Mouse (Mus musculus) frontal cortex, postnatal 10 days (tissue): Measurements from ENCODE around the gene Magi2.
"Not testable (repeated sequence)": the region's sequence is repeated elsewhere in the genome, so short reads cannot be mapped to it uniquely, and the experiment has no call there.

ENCODE experiments used
- DNase-seq, 2 experiments: peaks; one replicate each; pipeline ENCODE4 v3.0.0; 2022; ENCODE audit warnings: low spot score in 2 of 2, mixed read lengths in 1 of 2

Magi2 gene

DNA sequence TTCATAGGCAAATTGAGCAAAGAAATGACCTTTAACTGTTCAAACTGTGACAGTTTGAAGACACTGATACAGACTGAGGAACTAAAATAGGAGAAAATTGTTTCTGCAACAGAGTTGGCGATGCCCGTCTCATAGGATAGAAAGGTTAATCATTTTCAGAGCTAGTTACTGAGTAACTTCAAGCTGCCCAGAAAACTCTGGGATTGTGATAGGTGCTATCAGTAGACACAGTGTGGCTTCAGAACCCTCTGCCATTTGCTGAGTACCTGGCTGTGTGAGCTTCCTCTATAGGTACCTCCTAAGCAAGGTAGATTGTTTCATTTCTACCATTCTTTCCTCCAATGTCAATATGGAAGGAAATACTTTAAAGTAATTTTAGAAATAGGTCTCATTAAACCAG, 1014.7 kb downstream of the Magi2 start:
- no peak for DNase-seq

DNA sequence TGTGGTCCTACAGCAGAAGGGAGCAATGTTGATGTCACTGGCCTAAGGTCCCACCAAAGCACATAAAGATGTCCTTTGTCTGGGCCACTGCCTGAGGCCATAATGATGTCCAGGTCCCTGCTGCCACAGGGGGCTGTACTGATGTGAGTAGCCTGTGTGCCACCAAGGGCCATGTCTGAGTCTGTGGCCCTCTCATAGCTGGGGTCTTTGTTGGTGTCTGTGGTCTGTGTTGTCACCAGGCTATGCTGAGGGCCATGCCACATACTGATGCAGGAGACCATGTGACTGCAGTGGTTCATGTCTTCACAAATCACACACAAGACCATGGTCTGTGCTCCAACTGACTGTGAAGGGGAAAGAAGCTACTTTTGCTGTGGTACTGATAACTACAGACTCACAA, 1015.7 kb downstream of the Magi2 start:
- no peak for DNase-seq

DNA sequence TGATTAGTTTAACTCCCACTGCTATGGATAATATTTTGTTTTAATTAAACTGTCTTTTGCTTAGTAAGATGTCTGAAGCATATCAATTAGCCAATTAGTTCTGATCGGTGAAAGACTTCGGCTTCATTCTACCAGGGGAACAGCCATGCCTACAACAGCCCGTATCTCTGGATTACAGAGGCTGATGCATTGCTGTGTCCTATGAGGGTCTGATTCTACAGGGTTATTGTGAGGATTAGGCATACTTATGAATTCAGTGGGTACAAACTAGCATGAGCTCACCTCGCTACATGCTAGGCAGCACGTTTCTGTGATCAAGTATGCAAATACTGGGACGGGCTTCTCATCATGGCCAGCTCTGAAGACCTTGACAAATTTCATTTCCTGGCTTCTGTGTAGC, 1022.5 kb downstream of the Magi2 start:
- DNase-seq = no peak

DNA sequence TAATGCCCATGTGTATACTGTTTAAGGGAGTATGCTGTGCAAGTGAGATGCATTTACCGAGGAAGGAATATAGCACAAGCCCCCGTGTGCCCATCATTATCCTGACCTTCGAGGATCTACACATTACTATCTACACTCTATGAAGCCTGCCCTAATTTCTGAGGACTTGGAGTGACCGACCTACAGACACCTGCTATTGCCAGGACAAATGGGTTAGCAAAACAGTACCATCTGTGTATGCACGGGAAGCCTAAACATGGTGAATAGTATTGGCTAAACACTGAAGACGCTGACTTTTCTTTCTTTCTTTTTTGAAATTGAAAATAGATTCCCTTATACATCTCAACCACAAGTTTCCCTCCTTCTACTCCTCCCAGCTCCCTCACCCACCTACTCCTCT, 1024.7 kb downstream of the Magi2 start:
- DNase-seq = no peak

DNA sequence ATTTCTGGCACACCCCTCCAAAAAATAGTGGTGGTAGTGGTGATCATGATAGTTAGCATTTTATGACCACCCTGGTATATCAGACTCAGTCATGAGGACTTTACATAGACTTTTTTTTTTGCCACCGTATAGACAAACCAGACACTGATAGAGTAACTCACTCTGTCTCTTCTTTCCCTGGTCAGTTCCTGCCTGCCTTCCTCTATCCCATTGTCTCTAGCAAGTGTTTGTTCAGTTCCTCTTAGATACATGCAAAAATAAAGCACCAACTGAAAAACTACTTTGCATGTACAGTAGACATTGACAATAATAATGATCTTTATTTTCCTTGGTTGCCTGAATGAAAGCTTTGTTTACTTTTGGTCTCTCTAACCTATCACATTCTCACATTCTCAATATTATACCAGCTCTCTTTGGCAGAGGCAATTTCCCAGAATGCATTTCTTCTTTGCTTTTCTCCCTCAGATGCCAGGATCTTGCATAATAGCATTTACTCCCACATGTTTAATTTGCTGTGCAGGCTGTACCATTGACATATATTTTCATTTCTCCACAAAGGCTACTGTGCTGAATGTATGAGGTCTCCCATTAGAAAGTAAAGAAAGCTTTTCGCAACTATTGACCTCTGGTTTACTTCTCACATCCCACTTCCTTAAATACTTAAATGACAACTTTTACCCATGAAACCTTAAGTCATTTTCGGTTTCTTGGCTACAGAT, 1029.5 kb downstream of the Magi2 start:
- DNase-seq = no peak

DNA sequence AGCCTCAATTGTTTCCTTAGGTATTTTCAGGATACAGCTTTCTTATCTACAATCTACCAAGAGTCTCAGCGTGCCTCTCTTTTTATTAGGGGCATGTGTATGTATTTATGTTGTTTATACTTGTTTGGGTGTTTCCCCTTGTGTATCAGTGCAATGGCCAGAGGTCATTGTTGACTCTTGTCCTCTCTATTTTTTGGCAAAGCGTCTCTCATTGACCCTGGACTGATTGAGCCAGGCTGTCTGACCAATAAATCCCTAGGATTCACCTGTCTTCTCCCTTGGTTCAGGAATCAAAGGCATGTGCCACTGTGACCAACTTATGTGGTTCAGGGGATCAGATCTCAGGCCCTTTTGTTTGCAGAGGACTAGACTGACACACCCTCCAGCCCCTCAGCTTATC, 1030.1 kb downstream of the Magi2 start:
- no peak for DNase-seq

DNA sequence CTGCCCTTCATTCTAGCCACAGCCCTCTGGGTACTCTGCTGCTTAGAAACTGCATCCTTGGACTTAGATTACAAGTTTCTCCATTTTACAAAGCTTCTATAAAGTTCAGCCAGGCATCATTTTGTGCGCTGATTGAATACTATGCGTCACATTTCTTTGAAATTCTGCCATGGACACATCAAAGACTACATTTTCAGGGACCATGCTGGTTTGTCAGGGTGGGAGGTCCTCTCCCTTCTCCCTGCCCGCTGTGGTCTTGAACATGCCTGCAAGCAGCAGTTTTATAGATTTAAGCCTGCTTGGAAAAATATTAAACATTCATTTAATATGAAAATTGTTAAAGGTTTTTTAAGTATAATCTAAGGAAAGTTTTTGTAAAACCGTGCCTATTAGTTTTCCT, 1030.6 kb downstream of the Magi2 start:
- DNase-seq = no peak

DNA sequence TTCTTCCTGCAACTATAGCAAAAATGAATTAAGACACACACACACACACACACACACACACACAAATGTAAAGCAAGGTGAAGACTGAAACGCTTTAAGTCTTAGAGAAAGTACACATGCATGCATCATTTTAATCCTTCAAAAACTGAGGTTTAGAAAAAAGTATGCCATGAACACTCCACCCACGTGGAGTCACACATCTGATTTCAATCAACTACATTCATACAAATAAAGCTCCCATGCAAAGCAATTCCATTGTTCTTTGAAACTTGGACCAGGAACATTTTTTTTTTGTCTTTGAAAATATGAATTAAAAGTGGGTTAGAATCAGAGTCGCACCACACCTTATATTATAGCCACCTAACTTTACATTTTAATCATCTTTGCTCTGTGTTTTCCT, 1032.9 kb downstream of the Magi2 start:
- no peak for DNase-seq

DNA sequence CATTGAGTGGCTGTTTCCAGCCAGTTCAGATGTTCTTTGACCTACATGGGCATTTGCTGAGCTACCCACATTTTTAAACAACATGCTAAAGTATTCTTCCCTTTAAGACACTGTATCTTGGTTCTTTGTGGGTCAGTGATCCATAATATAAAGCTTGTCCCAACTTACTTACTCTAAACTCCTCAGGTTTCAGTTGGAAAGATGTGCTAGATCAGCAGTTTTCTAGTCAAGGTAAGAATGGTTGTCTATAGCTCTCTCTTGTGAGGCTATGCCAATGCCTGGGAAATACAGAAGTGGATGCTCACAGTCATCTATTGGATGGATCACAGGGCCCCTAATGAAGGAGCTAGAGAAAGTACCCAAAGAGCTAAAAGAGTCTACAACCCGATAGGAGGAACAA, 1045.8 kb downstream of the Magi2 start:
- DNase-seq = not testable (repeated sequence)

DNA sequence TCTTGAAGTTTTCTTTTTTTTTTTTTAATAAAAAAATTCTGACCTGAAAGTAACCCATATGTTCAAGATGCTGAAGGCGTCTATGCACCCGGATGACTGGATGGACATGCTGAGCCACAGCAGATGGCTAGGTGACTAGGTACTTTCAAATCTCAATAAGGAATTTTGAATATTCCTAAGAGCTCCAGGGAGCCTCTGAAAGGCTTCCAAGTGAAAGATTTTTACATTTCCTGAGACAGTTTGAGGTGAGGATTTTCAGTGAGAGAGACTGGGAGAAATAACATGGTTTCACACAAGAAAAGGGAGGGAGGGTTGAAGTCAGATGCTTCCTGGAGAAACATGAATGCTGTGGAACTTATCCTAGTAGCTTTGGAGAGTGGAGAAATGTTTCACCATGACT, 1048.8 kb downstream of the Magi2 start:
- no peak for DNase-seq

DNA sequence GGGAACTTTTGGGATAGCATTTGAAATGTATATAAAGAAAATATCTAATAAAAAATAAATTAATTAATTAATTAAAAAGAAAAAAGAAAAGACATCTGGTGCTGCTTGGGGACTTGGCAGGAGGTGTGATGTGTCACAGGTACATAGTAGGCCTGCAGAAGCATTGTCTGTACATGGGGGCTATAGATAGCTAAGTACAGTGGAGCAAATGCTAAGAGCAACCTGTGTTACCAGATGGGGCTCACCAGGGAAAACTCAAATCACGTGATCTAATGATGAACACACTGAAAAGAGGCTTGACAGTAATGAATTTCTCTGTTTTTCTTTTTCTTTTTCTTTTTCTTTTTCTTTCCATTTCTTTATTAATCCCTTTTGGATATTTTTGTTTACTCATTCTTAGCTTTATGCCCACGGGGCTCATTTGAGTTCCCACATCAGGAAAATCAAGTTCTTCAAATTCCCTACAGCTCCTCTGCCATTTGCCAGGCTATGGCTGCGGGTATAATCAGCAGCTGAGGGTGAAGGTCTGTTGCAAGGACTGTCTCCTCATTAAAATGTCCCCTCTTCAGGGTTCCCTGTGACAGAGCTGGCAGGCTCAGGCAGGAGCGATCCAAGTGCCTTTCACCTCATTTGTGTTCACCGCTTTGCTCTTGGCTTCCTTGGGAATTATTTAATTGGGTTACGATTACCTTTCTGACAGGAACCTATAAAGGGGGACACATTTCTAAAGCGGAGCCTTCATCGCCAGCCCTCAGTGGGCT, 1058.4 kb downstream of the Magi2 start:
- DNase-seq = no peak

DNA sequence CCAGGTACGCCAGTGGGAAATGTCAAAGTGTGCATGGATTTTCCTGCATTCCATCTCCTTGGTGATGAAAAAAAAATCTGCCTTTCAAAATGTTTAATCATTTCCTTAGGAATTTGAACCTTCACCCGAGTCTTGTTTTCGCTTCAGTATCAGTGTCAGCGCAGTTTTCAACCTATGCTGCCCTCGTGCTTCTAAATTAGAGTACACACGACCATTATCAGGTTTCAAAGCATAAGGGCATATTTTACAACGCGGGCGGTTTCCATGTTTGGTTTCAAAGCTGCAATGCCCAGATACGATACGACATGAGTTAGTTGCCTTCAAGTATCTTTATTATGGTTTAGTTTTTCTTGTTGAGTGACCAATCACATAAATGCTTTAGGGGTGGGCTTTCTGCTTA, 1067.7 kb downstream of the Magi2 start:
- DNase-seq = no peak

DNA sequence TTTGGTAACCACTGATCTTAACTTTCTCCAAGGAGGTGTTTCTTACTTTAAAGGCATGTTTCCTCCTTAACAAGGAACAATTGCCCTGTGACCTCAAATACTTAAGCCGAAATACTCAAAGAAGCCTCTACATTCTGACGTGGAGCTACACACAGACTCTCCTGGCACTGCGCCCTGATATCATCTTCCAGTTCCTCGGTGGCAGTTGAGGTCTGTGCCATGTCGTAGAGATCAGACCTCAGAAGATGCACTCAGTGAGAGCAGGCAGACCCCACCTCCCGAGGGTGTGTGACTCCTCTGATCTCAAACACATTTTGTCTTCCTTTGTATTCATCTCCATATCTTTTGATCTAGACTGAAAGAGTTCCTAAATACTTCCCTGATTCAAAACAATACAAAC, 1073.0 kb downstream of the Magi2 start:
- no peak for DNase-seq

DNA sequence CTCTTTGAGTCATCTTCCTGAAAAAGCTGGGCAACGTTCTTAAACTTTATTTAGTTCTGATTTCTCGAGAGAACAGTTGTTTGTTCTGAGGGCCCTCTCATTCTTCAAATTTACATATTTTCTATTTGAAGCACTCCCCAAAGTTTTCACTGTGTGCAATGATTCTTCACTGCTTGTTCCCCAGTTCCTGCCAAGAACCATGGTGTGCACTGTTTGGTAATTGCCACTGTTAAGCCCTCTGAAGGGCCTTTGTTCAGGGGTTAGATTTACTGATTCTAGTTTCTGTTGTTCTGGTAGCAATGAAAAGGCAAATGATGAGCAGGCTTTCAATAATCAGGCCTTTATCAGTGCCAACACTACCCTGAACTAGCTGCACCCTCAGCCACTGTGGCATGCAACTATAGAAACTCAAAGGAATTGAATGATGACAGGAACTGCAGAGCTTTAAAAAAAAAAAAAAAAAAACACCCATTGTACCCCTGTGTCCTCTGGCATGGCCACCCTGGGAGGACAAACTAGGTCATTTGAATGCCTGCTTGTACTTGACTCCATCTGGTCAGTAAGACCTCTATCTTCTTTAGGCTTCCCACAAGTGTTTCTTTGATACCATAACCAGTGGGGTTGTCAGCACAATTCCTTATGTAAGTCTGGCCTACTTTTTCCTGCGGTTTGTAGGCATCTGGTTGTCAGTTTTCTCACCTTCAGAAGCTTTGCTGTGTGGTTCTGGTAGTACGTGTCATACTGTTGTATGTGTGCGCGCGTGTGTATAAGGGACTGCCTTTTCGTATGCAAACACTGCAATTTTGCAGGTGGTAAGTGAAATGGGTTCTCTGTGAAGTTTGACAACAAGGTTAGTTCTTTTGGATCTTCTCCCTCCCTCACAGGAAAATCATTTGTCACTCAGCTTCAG, 1076.5 kb downstream of the Magi2 start:
- no peak for DNase-seq

DNA sequence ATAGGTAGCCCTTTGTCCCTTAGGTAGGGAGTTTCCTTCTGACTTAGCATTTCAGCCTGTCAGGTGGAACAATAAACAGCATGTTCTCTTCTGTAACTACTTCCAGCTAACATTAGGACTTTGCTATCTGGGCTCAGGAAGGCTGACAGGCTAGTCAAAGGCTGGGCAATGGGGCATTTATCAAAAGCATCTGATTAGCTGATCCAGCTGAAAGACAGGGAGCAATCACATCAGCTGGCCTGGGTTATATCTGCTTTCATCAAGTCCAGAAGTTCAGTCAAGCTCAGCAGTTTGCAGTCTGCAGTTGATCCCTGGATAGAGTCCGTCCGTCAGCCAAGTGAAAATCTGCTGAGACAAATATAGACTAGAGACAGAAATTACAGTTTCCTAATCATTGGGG, 1094.1 kb downstream of the Magi2 start:
- DNase-seq = no peak

DNA sequence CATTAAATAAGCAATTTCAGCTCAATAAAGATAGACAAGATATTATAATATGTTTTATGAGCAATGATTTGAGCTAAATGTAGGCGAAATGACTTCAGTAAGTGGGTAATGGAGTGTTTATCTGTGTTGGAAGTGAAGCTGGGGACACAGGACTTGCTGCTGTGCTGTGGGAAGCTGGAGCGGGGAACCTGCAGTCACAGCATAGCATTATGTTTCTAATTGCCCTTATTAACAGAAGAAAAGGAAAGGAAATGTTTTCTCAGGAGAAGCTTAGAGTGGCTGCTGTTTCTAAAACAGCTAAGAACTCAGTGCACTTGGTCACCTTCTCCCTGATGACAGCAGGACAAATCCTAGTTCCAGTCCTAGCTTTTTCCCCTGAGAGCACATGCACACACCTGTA, 1098.5 kb downstream of the Magi2 start:
- DNase-seq = no peak

DNA sequence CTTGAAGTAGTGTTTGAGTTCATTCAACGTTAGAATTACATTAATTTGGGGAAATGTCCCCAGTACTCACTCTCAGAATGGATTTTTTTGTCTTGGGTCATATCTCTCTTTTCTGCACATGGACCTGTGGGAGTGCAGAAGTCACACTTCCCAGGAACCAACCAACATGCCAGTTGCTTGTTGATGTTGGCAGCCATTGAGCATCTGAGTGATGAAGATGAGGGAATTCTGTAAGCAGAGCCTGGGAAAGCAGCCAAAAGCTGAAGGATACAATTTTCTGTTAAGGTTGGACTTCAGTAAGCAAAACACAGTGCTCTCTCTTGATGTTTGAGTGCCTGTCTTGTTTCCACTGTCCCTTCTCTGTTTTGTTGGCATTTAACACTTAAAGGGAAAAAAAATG, 1102.1 kb downstream of the Magi2 start:
- DNase-seq = no peak

DNA sequence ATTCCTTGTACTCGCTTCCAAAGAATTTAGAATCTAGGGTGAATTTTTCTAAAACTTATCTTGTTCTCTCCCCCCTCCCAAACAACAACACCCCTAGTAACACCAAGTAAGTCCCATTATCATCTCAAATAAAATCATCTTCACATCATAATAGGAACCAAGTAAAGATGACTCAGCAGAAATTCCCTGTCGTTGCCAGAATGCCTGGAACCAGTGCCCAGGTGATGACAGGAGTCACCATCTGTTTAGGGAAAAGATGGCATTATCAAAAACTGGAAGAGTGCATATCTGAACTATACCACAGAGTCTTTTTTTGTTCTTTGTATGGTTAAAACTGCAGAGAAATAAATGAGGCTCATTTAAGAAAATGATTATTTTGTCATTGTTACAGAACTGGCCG, 1103.2 kb downstream of the Magi2 start:
- DNase-seq = no peak

DNA sequence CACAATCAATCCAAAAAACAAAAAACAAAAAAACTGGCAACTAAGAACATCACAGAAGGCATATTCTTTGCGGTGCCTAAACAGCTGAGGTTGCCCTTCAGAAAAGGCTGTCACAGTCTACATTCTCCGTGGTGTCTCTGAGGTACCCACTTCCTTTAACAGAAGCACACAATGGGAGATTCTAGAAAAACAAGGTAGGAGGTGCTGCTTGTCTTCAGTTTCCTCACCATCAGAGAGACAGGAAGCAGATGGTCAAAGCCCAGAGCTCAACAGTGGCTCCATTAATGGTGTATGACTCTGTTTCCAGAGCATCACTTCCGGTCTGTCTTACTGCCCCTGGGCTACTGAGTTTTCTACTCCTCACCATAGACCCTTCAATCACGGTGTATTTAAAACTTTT, 1105.7 kb downstream of the Magi2 start:
- DNase-seq = no peak

DNA sequence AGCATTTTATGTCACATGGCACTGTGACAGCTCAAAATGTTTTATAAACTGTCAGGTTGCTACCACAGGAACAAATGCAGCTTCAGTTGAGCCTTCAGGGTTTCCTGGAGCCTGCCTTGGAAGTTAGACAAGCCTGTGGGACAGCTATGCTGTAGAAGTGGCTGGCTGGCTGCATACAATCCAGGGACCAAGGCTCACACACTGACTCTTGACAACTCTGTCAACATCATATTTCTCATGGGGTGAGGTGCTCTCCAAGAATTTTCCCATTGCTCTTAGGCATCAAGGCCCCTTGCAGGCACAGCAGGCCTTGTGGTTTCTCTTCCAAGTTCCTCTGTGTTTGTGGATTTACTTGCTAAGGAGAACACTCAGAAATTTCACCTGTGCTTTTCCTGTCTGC, 1107.7 kb downstream of the Magi2 start:
- DNase-seq = no peak

DNA sequence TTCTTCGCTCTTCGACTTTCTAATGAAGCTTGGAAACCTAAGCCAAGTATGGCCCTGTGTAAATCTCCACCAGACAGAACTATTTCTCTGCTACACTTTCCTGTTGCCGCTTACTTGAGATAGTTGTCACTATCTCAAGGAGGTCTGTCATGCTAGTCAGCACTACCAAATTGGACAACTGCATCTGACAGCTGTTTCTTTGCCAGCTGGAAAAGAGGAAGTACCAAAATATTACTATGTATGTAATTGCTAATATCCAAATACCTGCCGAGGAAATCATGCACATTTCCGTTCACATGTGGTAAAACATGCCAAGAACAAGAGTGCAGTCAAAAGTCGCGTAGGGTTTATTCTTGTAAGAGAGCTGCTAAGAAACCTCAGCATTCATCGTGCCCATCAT, 1126.1 kb downstream of the Magi2 start:
- no peak for DNase-seq

DNA sequence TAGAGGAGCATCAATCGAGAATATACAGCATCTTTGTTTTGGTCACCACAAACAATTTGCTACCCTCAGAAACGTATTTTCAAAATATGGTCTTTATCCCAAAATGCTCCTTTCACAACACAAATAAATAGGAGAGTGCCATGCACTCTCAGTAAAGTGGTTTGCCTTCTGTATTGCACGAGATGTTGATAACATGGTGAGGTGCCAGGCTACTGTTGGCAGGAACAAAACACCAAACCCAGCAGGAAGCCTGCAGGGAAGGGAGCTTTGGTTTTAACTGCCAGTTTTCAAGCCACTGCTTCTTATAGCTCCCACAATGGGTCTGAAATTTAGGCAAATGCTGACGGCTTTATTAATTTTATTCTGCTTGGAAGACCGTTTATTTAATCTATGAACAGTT, 1131.6 kb downstream of the Magi2 start:
- no peak for DNase-seq

DNA sequence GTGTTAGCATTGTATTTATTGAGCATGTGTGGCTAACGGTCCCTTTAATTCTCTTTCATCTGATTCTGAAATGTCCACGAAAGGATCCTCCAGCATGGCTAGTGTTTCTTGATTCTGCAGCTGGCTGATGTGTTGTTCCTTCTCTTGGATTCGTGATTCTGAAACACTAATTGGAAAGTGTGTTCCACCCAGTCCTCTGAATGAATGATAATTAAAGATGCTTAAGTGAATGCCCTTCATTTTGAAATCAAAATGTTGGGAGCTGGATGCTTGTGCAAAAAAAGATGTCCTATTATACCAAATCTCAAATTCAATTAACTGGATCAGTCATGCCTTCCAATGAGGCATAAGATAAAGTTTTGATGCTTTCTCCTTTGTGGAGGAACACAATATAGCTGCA, 1132.2 kb downstream of the Magi2 start:
- DNase-seq = no peak
